Mouse (Mus musculus) cerebellum, postnatal 36 days (tissue): ENCODE measurements at regions not wholly inside any gene's neighbourhood (a gene's known extent, or its start where the extent isn't known, plus 50 kb on each side); places are given as distances from the start of the nearest gene placed in this dataset.
"Not testable (repeated sequence)": the region's sequence is repeated elsewhere in the genome, so short reads cannot be mapped to it uniquely, and the experiment has no call there.

ENCODE experiments used
- DNase-seq, 2 experiments: peaks; one replicate each; pipeline ENCODE4 v3.0.0; 2021 to 2022; ENCODE audit warnings: mixed read lengths in 2 of 2

DNA sequence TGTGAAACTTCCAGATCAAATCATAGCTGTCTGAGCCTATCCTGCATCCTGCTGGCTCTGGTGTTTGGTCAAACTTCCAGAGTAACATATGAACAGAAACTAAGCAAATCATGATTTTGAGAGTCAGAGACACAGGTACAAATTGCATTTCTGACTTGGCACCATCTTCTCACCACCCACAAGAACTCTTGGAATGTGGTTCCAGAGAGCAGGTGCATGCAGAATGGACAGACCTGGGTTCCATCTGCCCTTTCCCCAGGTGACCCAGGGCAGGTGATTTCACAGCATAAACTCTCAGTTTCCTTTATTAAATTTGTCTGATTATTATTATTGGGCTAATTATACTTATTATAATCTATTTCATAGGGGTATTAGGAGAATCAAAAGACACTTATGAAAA, 527.0 kb upstream of the Auts2 start:
- peak; percentile 45 to 55 for DNase-seq

DNA sequence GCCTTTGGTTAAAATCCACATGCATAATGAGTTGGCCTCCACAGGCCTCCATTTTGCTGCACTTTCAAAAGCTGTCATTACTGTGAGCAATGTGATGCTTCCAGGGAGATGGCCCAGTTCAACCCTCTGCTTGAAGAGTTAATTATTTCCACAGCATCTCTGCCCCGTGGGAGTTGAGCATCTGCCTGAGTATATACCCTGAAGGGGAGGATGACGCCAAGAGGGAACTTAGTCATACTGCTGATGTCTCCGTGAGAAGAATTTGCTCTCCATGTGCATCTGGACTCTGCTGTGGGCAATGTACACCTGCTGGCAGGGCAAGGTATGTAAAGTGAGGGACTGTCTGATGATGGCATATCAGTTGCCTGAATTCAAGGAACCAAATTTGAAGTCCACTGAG, 519.3 kb upstream of the Auts2 start:
- DNase-seq = no peak

DNA sequence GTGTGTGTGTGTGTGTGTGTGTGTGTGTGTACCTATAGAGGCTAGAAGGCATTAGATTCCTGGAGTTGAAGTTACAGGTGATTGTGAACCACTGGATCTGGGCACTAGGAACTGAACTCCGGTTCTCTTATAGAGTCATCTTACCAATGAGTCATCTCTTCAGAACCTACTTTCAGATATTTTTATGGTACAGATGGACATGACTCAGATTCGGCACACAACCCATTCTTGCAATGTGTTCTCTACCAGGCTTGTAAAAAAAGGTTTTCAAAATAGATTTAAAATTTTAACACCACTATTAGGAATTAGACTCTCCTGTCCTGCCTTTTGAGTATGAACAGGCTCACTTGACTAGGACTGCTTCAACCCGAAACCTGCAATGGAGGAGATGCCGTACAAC, 504.3 kb upstream of the Auts2 start:
- no peak for DNase-seq

DNA sequence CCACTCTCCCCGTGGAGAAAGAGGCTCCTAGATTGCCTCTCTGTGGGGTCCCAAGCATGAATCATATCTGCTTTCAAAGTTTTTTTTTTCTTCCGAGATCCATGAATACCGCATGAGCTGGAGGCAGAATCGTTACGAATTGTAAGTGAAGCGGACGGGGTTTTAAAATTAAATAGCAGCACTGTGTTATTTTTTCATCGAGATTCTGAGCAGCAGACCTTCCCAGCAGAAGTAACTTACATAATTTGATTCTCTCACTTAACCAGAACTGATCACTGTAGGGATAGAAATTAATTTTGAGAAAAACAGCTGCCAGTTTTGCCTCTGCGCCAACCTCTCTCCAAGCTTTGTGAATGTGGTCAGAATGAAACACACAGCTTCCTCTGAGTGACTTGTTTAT, 502.5 kb upstream of the Auts2 start:
- no peak for DNase-seq

DNA sequence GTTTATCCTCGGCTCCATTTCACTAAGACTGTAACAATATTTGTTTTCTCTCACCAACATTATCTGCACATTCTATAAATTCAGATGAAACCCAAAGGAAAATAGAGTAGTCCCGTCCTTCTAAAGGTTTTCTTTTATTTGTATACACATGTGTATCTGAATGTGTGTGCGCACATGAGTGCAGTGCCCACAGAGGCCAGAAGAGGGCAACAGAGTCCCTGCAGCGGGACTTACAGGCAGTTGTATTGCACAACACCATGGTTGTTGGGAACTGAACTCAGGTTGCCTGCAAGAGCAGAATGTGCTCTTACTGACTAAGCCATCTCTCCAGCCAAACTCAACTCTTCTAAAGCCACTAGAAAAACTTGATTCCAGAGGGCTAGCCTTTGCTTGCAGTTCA, 484.4 kb upstream of the Auts2 start:
- no peak for DNase-seq

DNA sequence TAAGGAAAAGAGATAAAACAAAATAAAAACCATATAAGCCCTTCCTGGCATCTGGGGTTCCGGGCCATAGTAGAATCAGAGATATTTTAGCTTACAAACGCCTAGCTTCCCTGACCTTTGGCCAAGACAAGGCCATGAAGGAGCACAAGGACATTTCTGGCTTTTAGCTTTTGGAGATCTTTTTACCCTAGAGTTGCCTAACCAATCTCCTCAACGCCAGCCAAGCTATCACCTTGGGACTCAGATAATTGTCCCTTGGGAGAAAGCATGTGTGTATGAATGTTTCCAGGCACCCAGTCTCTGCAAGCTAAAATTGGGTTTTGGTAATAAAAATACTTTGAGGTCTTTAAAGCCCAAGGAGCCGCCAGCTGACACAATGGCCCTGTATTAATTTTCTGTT, 482.0 kb upstream of the Auts2 start:
- DNase-seq = no peak

DNA sequence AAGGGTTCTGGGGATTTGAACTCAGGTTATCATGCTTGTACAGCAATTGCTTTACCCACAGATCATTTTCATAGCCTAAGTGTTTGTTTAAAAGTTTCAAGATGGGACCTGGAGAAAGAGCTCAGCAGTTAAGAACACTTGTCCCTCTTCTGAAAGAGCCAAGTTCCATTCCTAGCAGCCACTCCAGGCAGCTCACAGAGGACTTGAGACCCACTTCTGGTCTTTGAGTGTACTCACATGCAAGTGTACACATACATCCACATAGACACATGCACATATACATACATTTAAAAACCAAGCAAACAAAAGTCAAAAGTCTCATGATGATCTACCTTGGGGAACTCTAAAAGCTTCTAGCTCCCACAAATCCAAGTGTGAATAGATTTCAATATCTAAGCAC, 477.7 kb upstream of the Auts2 start:
- DNase-seq = no peak

DNA sequence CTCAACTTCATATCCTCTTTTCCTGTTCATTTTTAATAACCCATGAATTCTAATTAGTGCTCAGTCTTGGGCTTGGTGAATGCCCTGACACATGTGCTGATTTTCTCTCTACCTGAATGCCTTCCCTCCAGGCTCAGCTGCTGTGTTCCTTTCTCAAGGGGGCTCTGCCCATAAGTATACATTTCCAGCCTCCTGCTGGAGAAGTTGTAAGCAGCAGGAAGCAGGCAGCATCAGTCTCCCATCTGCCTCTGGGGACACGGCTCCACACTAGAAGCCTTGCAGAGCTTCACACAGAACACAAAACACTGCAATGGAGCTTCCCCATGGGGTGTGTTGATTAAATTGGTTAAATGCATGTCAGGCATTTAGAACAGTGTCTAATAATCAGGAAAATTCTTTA, 477.0 kb upstream of the Auts2 start:
- no peak for DNase-seq

DNA sequence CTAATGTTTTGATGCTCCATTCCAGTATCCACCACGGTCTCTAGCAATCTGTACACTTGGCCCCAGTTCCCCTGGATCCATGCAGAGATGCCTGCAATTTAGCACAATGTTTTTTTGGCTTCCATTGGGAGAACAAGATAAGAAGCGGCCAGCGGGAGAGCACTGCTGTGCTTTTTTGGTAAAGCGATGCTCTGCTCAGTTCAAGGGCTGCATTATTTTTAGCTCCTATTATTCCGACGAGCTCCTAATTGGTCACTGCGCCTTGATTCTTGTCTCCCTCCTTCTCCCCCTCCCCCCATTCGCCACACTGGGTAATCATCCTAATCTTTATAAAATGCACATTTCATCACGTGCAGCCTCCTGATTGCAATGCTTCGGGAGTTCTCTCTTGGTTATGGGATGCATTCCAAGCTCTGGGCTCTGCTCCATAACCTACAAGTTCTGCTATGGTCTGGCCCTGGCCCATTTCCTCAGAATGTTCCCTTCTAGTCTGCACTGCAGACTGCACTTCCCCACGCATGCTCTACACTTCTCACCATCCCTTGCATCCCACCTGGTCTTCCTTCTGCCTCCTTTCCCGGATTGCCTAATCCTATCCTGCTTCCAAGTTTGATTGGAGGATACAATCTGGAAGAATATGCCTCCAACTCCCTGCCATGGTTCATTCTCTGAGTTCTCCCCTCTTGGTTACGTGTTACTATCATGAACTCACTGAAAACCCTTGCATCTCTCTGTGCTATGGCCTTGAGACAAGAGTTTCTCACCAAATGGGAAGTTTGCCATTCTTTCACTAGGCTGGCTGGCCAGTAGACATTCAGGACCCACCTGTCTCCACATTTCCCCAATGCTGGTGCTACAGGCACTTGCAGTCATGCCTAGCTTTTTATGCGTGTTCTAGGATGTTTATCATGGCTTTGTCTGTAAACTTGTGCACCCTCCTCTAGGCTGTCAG, 467.8 kb upstream of the Auts2 start:
- peak; percentile 85 to 93 for DNase-seq

DNA sequence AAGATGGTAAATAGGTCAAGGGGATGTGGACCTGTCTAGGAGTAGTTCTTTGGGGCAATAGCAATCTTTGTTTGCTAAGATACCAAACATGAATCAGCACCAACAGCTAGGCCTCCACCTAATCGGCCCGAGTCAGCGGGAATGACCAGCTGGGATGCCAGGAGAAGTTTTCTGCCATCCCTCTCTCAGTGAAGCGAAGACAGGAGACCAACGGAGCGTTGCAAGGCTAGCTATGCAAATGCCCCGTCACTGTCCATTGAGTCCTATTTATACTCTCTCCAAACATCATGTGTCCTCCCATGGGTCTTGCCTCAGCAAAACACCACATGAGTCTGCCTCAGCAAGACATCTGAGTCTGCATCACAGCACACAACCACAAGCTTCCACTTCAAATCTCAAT, 439.7 kb upstream of the Auts2 start:
- DNase-seq = no peak

DNA sequence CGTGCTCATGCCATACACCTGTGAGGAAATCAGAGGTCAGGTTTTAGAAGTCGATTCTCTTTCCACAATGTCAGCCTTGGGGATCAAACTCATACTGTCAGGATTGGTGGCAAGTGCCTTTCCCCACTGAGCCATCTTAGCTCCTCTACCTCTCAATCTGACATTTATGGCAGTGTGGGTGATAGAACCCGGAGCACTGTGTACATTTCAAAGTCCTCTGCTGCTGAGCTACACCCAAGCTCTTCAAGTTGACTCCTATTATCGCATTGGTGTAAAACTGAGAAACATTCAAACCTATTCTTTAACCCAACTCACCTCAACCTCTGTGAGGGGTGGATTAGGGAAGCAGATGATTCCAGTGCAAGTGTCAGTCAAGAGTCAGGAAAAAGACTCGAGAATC, 435.9 kb upstream of the Auts2 start:
- DNase-seq = no peak

DNA sequence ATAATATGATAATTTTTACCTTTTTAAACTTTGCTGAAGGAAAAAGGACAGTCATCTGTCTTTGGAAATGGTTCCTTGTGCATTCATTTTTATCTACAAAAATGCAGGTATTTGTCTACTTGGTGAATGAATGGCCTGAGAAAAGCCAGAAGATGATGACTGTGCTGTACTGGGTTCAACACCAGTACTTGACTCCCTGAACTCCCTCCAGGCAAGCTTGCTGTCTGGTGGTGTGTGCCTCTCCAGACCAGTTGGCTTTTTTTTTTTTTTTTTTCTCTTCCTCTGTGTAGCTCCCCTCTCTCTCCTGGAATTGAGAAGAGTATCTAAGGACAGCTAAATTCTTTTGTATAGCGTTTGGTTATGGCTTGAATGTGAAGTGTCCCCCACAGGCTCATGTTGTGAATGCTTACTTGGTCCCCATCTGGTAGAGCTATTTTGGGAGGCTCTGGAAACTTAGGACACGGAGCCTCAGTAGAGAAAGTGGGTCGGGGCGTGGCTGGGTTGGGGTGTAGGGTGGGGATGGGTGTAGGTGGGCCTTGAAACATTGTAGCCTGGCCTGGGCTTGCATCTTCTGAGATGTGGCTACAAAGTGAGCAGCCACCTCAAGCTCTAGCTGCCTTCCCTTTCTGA, 432.3 kb upstream of the Auts2 start:
- no peak for DNase-seq

DNA sequence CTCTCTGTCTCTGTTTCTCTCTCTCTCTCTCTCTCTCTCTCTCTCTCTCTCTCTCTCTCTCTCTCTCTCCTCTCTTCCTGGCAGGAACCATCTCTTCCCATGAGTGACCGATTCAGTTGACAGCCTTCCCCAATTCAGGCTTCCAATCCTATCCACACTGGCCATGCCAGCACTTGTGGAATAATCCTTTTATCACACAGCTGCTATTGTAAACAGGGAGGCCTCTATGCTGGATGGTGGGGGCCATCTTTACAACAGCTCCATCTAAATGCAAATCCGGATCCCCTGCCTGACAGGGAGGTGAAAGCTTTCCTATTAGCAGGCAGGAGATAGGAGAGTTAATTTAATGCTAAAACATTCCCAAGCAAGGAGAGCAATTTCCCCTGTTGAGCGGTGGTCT, 431.7 kb upstream of the Auts2 start:
- DNase-seq = no peak

DNA sequence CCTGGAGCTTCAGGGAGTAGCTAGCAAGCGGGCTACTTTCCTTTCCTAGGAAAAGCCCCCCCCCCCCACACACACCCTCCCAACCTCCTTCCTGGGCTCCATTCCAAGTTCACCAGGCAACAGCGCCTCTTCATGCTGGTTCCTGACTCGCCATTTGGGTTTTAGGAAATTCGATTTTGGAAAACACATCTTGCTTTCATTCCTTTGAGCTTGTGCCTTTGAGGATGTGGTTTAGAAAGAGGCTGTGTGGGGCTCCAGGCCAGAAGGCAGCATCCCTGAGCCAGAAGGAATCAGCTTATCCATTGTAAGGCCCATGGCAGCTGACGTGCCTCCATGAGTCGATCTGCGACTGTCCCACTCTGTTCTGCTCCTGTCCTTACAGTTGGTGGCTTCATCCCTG, 427.9 kb upstream of the Auts2 start:
- DNase-seq = no peak

DNA sequence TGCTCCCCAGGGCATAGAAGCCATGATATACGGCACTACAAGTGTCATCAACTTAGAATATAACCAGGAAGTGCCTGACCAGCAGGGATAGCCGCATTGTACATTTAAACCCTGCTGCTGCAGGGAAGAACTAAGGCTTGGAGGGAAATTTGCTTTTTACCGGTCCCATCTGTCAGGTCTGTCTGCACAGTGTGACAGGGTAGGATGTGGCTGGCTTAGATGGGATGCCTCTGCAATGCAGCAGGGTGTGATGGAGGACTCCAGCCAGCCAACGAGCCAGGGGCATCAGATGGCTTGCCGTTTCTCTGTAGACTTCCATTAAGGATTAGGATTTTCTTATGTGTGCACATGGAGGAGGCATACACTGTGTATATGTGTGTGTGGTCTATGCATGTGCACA, 426.2 kb upstream of the Auts2 start:
- DNase-seq = peak; percentile 63 to 67

DNA sequence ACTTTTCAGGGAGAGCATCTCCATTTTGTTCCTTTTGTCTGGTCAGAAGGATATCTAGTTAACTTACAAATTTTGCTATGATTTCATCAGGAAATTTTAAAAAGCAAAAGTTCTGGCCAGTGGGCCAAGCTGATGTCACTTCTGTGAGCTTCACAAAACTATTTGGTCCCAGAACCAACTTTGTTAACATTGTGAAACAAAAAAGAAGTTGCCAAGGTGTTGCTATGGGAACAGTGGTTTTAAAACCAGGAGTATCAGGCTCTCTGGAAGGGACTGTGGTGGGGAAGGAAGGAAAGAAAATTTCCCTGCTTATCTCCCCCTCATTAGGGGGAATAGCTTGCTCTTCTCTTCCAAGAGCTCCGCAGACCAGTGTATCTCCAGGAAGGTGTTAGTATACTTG, 416.8 kb upstream of the Auts2 start:
- DNase-seq = no peak

DNA sequence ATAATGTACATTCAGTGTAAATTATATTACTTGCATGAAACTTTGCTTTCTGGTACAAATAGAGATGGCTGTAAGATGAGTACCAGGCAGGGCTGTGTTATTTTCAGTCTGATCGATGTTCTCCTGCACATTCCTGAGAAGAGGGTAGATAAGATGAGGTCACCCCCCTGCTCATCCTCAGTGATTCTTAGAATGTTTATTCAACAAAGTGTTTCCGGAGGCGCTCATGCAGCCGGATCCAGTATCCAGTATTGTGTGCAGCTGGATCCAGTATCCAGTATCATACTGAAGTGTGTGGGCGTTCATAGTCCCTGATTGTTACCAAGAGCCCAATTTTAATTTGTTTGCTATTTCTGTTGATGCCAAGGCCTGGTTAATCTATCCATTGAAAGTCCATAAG, 413.0 kb upstream of the Auts2 start:
- no peak for DNase-seq

DNA sequence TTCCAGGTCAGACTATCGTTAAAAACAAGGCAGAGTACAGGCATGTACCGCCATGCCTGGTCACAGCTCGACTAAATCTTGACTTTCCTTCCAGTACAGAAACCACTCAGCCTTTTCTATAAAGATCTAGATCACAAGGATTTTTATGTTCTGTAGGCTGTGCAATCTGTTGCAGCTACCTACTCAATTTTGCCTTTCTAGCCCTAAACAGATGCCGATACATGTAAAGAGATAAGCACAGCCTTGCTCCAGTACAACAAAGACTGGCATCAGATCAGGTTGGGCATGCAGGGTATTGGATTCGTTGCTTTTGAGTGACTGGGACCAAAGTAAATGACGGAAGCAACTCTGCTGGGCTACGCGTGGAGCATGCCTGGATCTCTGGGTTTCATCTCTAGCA, 411.9 kb upstream of the Auts2 start:
- no peak for DNase-seq

DNA sequence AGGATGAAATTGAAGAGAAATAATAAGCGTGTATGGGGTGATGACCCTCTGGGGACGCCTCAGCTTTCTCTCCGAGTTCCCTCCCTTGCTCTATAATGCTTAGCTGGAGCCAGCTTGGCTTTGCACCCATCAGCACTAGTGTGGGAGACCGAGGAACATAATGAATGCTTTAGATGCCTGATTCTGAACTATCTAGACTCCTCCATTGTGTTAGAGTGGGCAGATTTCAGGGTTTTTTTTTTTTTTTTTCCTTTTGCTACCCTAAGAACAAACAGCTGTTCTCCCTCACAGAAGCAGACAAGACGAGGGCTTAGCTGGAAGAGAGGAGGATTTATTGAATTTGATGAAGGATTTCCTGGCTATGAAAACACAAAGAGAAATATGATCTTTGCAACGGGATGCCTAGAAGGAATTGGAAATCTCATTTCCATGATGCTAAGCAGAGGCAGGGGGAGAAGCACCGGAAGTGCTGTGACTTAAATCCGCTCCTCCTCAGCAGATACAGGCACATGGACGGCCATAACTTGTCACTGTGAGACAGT, 390.4 kb upstream of the Auts2 start:
- no peak for DNase-seq

DNA sequence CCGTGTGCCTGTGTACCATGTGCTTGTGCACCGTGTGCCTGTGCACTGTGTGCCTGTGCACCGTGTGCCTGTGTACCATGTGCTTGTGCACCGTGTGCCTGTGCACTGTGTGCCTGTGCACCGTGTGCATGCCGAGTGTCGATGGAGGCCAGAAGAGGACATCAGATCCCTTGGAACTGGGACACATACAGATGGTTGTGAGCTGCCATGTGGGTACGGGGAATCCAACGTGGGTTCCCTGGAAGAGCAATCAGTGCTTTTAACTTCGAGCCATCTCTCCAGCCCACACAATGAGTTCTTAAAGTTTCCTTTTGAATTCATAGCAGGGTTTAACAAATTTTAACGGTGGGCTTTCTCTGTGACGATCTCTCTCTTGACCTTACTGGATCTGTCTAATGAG, 386.8 kb upstream of the Auts2 start:
- not testable (repeated sequence) for DNase-seq

DNA sequence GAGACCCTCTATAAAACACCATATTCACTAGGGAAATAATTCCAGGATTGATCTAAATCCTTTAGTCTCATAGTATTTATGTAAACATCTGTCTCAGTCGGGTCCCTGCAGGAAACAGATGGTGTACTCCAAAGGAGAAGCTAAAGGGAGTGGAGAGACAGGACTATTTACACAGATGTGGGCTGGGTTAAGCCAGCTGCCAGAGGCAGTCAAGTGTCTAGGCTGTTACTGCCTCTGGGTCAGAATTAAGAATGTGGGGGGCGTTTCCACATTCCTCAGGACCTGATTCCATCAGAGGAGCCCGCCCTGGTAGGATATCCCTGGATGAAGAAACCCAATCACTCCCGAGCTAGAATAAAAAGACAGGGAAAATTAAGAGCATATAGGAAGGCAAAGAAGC, 380.2 kb upstream of the Auts2 start:
- no peak for DNase-seq

DNA sequence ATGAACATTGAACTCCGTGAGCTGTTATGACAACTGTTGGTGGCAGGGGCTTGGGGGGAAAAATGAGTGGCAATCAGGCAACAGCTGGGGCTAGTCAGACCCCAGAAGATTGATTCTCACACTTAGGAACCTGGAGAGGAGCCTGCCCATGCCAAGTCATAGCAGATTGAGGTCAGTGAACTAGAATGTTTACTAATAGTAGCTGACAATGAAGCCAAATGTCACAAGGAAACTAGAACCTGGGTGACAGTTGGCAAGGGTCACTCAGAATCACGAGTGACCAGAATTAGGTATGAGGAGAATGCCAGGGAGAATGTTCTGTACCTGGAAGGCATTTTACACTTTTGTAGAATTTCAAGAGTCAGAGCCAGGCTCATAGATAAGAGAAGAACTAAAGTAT, 365.9 kb upstream of the Auts2 start:
- peak; percentile 19 to 37 for DNase-seq

DNA sequence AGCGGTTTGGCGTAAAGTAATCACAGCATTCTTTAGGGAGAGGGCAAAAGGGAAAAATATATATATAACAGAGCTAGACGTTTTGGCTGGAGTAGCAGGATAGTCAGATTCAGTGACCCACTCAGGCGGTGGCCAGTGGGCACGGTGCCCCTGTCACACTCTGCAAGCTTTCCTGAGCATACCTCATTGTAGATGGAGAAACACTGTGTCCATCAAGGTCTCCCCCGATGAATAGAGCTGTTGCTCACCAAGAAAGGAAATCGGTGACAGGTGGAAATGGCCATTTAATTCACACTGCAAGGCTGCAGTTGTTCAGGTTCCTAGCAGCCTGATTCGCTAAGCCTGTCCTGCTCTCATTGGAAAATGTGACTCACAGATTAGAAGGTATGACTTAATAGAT, 365.1 kb upstream of the Auts2 start:
- DNase-seq = no peak

DNA sequence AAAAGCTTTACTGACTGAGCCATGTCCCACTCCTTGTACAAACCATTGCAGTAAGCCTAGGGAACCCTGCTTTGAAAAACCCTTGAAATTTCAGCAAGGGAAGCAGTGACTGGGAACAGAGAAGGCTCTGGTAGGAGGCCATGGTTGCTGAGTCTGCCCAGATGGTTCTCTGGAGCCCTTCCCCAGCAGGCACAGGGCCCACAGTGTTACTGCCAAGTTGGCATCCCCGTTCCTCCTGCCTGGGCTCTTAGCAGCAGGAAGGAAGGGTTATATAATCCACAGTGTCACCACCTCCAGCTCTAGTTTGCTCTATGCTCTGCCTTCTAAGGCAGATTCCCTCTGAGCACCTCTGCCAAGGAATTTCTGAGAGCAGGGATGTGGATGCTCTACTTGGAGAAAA, 349.4 kb upstream of the Auts2 start:
- peak; percentile 95 to 97 for DNase-seq
